Mouse (Mus musculus): ENCODE measurements around the gene Dhdh. TPM values are rescaled to one million over a fixed set of nuclear protein-coding genes. Genes with fewer than 3 reads are reported as not detected.
A peak's percentile ranks its signal among the peaks of the same experiment; 100 is the strongest.
"Not testable (repeated sequence)": the region's sequence is repeated elsewhere in the genome, so short reads cannot be mapped to it uniquely, and the experiment has no call there.

The Dhdh gene
- polyA plus RNA-seq, 1 experiment, result 0.02 TPM

GRCm38 (mm10) chr7:45492225-45492844 is 3.7 kb upstream of the Dhdh start:
- H3K27me3 ChIP-seq (ENCODE audit: control insufficient read depth), result no peaks in the 10 kb centered on the region
- H3K4me3 ChIP-seq (replicated peaks), result no peak overlapping the region
- peaks cover 58% of the 10 kb centered on the region for H3K36me3 ChIP-seq (ENCODE audit: control insufficient read depth)
- H3K4me1 ChIP-seq (ENCODE audit: control insufficient read depth), result peaks cover 72% of the 10 kb centered on the region
- no peaks in the 10 kb centered on the region for H3K9me3 ChIP-seq (ENCODE audit: control insufficient read depth, low read length)
- TF ChIP-seq TAL1 (IDR thresholded peaks at IDR 0.05; ENCODE audit: low read length), result no peak
- no peak for TF ChIP-seq GATA1 (IDR thresholded peaks at IDR 0.05; ENCODE audit: low read length)

- peaks cover 82% of the 10 kb centered on the region for H3K4me1 ChIP-seq (ENCODE audit: control insufficient read depth)
- H3K4me3 ChIP-seq (replicated peaks), result no peak overlapping the region
- H3K27me3 ChIP-seq (ENCODE audit: control insufficient read depth), result no peaks in the 10 kb centered on the region
- H3K36me3 ChIP-seq (ENCODE audit: control insufficient read depth), result peaks cover 47% of the 10 kb centered on the region
- TF ChIP-seq GATA1 (IDR thresholded peaks at IDR 0.05; ENCODE audit: low read length), result no peak
- TF ChIP-seq TAL1 (IDR thresholded peaks at IDR 0.05; ENCODE audit: low read length), result no peak
- H3K9me3 ChIP-seq (ENCODE audit: control insufficient read depth, low read length), result no peaks in the 10 kb centered on the region
These were observed 2.7 kb upstream of the Dhdh start for GRCm38 (mm10) chr7:45491264-45491663.

GRCm38 (mm10) chr7:45490822-45491221 is 2.2 kb upstream of the Dhdh start:
- TF ChIP-seq TAL1 (IDR thresholded peaks at IDR 0.05; ENCODE audit: low read length) (no peak), GATA1 (IDR thresholded peaks at IDR 0.05; ENCODE audit: low read length) (no peak)
- Histone ChIP-seq H3K27me3 (ENCODE audit: control insufficient read depth) (no peaks in the 10 kb centered on the region), H3K4me1 (ENCODE audit: control insufficient read depth) (peaks cover 87% of the 10 kb centered on the region), H3K36me3 (ENCODE audit: control insufficient read depth) (peaks cover 43% of the 10 kb centered on the region), H3K9me3 (ENCODE audit: control insufficient read depth, low read length) (no peaks in the 10 kb centered on the region), H3K4me3 (replicated peaks) (no peak overlapping the region)

GRCm38 (mm10) chr7:45489578-45489977 is 973 bp upstream of the Dhdh start:
- Histone ChIP-seq H3K9me3 (ENCODE audit: control insufficient read depth, low read length) (no peaks in the 10 kb centered on the region), H3K27me3 (ENCODE audit: control insufficient read depth) (no peaks in the 10 kb centered on the region), H3K4me1 (ENCODE audit: control insufficient read depth) (peaks cover 82% of the 10 kb centered on the region), H3K36me3 (ENCODE audit: control insufficient read depth) (peaks cover 31% of the 10 kb centered on the region), H3K4me3 (replicated peaks) (peak overlapping the region; percentile 4)
- TF ChIP-seq GATA1 (IDR thresholded peaks at IDR 0.05; ENCODE audit: low read length) (no peak), TAL1 (IDR thresholded peaks at IDR 0.05; ENCODE audit: low read length) (peak; percentile 64; the same call in 2 of the 3 replicates)

GRCm38 (mm10) chr7:45487861-45488292 is 728 bp downstream of the Dhdh start:
- H3K36me3 ChIP-seq (ENCODE audit: control insufficient read depth), result peaks cover 14% of the 10 kb centered on the region
- peaks cover 69% of the 10 kb centered on the region for H3K4me1 ChIP-seq (ENCODE audit: control insufficient read depth)
- no peaks in the 10 kb centered on the region for H3K9me3 ChIP-seq (ENCODE audit: control insufficient read depth, low read length)
- peak overlapping the region; percentile 69 for H3K4me3 ChIP-seq (replicated peaks)
- TF ChIP-seq TAL1 (IDR thresholded peaks at IDR 0.05; ENCODE audit: low read length) (no peak), GATA1 (IDR thresholded peaks at IDR 0.05; ENCODE audit: low read length) (no peak)
- H3K27me3 ChIP-seq (ENCODE audit: control insufficient read depth), result no peaks in the 10 kb centered on the region

GRCm38 (mm10) chr7:45486761-45487415 is 1.7 kb downstream of the Dhdh start, which contains the start of gene Gm45808:
Gene Gm45808 (minus strand): TSS chr7:45486811.
- no peaks in the 10 kb centered on the region for H3K9me3 ChIP-seq (ENCODE audit: control insufficient read depth, low read length)
- no peaks in the 10 kb centered on the region for H3K27me3 ChIP-seq (ENCODE audit: control insufficient read depth)
- TF ChIP-seq TAL1 (IDR thresholded peaks at IDR 0.05; ENCODE audit: low read length) (no peak), GATA1 (IDR thresholded peaks at IDR 0.05; ENCODE audit: low read length) (no peak)
- no peak within 1 kb of the TSS for H3K4me3 ChIP-seq (replicated peaks)
- peaks cover 4% of the 10 kb centered on the region for H3K36me3 ChIP-seq (ENCODE audit: control insufficient read depth)
- H3K4me1 ChIP-seq (ENCODE audit: control insufficient read depth), result peaks cover 68% of the 10 kb centered on the region

- Histone ChIP-seq H3K4me3 (replicated peaks) (no peak overlapping the region), H3K4me1 (ENCODE audit: control insufficient read depth) (peaks cover 67% of the 10 kb centered on the region), H3K36me3 (ENCODE audit: control insufficient read depth) (no peaks in the 10 kb centered on the region; the same call in 1 of the 2 replicates), H3K27me3 (ENCODE audit: control insufficient read depth) (no peaks in the 10 kb centered on the region), H3K9me3 (ENCODE audit: control insufficient read depth, low read length) (no peaks in the 10 kb centered on the region)
- TF ChIP-seq TAL1 (IDR thresholded peaks at IDR 0.05; ENCODE audit: low read length) (no peak), GATA1 (IDR thresholded peaks at IDR 0.05; ENCODE audit: low read length) (peak; percentile 3; the same call in 1 of the 2 replicates)
These were observed 2.4 kb downstream of the Dhdh start for GRCm38 (mm10) chr7:45486158-45486557.

GRCm38 (mm10) chr7:45484985-45485384 is 3.6 kb downstream of the Dhdh start:
- H3K4me3 ChIP-seq (replicated peaks); H3K9me3 ChIP-seq (ENCODE audit: control insufficient read depth, low read length); H3K36me3 ChIP-seq (ENCODE audit: control insufficient read depth); H3K27me3 ChIP-seq (ENCODE audit: control insufficient read depth): not testable (repeated sequence)
- peaks cover 59% of the 10 kb centered on the region for H3K4me1 ChIP-seq (ENCODE audit: control insufficient read depth)

GRCm38 (mm10) chr7:45482166-45482565 is 6.4 kb downstream of the Dhdh start:
- H3K36me3 ChIP-seq (ENCODE audit: control insufficient read depth), result peaks cover 6% of the 10 kb centered on the region; the same call in 1 of the 2 replicates
- no peaks in the 10 kb centered on the region for H3K9me3 ChIP-seq (ENCODE audit: control insufficient read depth, low read length)
- no peak overlapping the region for H3K4me3 ChIP-seq (replicated peaks)
- peaks cover 38% of the 10 kb centered on the region for H3K4me1 ChIP-seq (ENCODE audit: control insufficient read depth)
- no peak for TF ChIP-seq TAL1 (IDR thresholded peaks at IDR 0.05; ENCODE audit: low read length)
- TF ChIP-seq GATA1 (IDR thresholded peaks at IDR 0.05; ENCODE audit: low read length), result no peak
- no peaks in the 10 kb centered on the region for H3K27me3 ChIP-seq (ENCODE audit: control insufficient read depth)
